Mouse (Mus musculus) ES-E14 (cell line): ENCODE data around the gene Nfasc.

ENCODE experiments used
- HCFC1 ChIP-seq: IDR thresholded peaks from 2 replicates; pipeline ENCODE4 v1.6.1; 2012; ENCODE audit warnings: low read length, inconsistent platforms, borderline replicate concordance; ENCODE audit not compliant: insufficient read depth
- MAFK ChIP-seq: IDR thresholded peaks from 2 replicates; pipeline ENCODE4 v1.6.1; 2014; ENCODE audit warnings: mild to moderate bottlenecking, low read depth, low read length, inconsistent platforms; ENCODE audit not compliant: insufficient read depth
- ZNF384 ChIP-seq: IDR thresholded peaks from 2 replicates; pipeline ENCODE4 v1.6.1; 2012; ENCODE audit warnings: low read depth, low read length, inconsistent platforms

DNA sequence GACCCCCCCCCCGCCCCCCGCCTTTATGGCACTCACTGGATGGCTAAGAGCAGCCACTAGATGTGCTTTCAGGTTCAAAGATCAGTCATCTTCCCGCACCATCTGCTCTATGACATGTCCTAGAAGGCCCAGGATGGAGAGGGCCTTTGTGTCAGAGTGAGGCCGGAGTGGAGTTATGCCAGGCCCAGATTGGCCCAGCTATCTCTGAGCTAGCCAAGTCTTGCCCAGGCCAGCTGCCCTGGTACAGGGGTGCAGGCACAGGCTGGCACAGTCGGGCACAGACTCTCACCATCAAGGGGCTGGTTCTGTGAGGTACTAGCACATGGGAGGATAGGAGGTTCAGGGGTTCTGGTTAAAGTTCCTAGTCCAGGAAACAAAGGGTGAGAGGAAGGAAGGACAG, 203.9 kb downstream of the Nfasc start:
- TF ChIP-seq ZNF384: no peak
- no peak for TF ChIP-seq MAFK
- TF ChIP-seq HCFC1: no peak
